Mouse (Mus musculus) embryonic facial prominence, embryonic 12.5 days (tissue): ENCODE measurements at regions not wholly inside any gene's neighbourhood (a gene's known extent, or its start where the extent isn't known, plus 50 kb on each side); places are given as distances from the start of the nearest gene placed in this dataset.
A peak's percentile ranks its signal among the peaks of the same experiment; 100 is the strongest.

Experiments used
- ATAC-seq: fragments of 200-750 bp; cut with Nextera tagmentation; 2 replicates; pipeline ENCODE4 v1.8.0; 2017; ENCODE audit not compliant: insufficient number of reproducible peaks, insufficient read depth, low FRiP score, low TSS enrichment
- H3K27ac ChIP-seq: fragments of 300-500 bp; sonication (generic); 2 replicates; pipeline ENCODE4 v1.5.1; 2016; ENCODE audit warnings: mild to moderate bottlenecking
- H3K27me3 ChIP-seq: fragments of 300-500 bp; sonication (generic); 2 replicates; pipeline ENCODE4 v1.6.1; 2016; ENCODE audit warnings: mild to moderate bottlenecking, moderate library complexity
- H3K36me3 ChIP-seq: fragments of 300-500 bp; sonication (generic); 2 replicates; pipeline ENCODE4 v1.6.1; 2016; ENCODE audit warnings: mild to moderate bottlenecking
- H3K4me1 ChIP-seq: fragments of 300-500 bp; sonication (generic); 2 replicates; pipeline ENCODE4 v1.6.1; 2016
- H3K4me2 ChIP-seq: fragments of 300-500 bp; sonication (generic); replicated peaks from 2 replicates; pipeline ENCODE4 v1.6.1; 2016; ENCODE audit warnings: mild to moderate bottlenecking, moderate library complexity
- H3K4me3 ChIP-seq: fragments of 300-500 bp; sonication (generic); 2 replicates; pipeline ENCODE4 v1.5.1; 2016; ENCODE audit warnings: mild to moderate bottlenecking
- H3K9ac ChIP-seq: fragments of 300-500 bp; sonication (generic); 2 replicates; pipeline ENCODE4 v1.6.1; 2016; ENCODE audit warnings: mild to moderate bottlenecking, moderate library complexity
- H3K9me3 ChIP-seq: fragments of 300-500 bp; sonication (generic); 2 replicates; pipeline ENCODE4 v1.6.1; 2016; ENCODE audit warnings: mild to moderate bottlenecking, moderate library complexity
- WGBS: fragments of 180-500 bp; shearing (Covaris S2); methylation state at CpG from one replicate; pipeline ENCODE4 v1.1.7; 2016; 5-methylcytosine and 5-hydroxymethylcytosine counted together

GRCm38 (mm10) chr11:19373476-19373875, 354.7 kb upstream of the Meis1 start:
- H3K36me3 ChIP-seq, result no peaks in the 10 kb centered on the region
- no peak overlapping the region for H3K27ac ChIP-seq
- H3K9ac ChIP-seq, result no peak overlapping the region
- H3K4me3 ChIP-seq, result no peak overlapping the region
- H3K4me2 ChIP-seq, result no peak overlapping the region
- no peak for ATAC-seq
- no peaks in the 10 kb centered on the region for H3K9me3 ChIP-seq
- WGBS, result 75% methylated on average over 5 of the region's 5 CpGs
- no peaks in the 10 kb centered on the region for H3K27me3 ChIP-seq
- no peaks in the 10 kb centered on the region for H3K4me1 ChIP-seq

- Histone ChIP-seq H3K36me3 (no peaks in the 10 kb centered on the region), H3K27me3 (no peaks in the 10 kb centered on the region), H3K27ac (no peak overlapping the region), H3K4me2 (no peak overlapping the region), H3K9ac (no peak overlapping the region), H3K4me1 (peaks cover 5% of the 10 kb centered on the region; the same call in 1 of the 2 replicates), H3K4me3 (no peak overlapping the region), H3K9me3 (no peaks in the 10 kb centered on the region)
- WGBS, result 49% methylated on average over 2 of the region's 2 CpGs
- ATAC-seq, result no peak
Observed at GRCm38 (mm10) chr11:19380935-19381334, 362.1 kb upstream of the Meis1 start.

GRCm38 (mm10) chr11:19389136-19389535, 370.4 kb upstream of the Meis1 start:
- WGBS, result 82% methylated on average over 6 of the region's 6 CpGs
- Histone ChIP-seq H3K27ac (no peak overlapping the region), H3K4me1 (no peaks in the 10 kb centered on the region)

GRCm38 (mm10) chr11:19392190-19392589, 373.4 kb upstream of the Meis1 start:
- no peak overlapping the region for H3K4me2 ChIP-seq
- 86% methylated on average over 1 of the region's 1 CpGs for WGBS
- no peaks in the 10 kb centered on the region for H3K27me3 ChIP-seq
- H3K36me3 ChIP-seq, result no peaks in the 10 kb centered on the region
- no peaks in the 10 kb centered on the region for H3K4me1 ChIP-seq
- H3K9ac ChIP-seq, result no peak overlapping the region
- no peak overlapping the region for H3K4me3 ChIP-seq
- no peak overlapping the region for H3K27ac ChIP-seq
- H3K9me3 ChIP-seq, result no peaks in the 10 kb centered on the region
- ATAC-seq, result no peak

More at GRCm38 (mm10) chr11:19389136-19389535, 370.4 kb upstream of the Meis1 start:
- H3K4me2 ChIP-seq, result no peak overlapping the region
- no peak overlapping the region for H3K9ac ChIP-seq
- no peaks in the 10 kb centered on the region for H3K36me3 ChIP-seq
- H3K4me3 ChIP-seq, result no peak overlapping the region
- H3K27me3 ChIP-seq, result no peaks in the 10 kb centered on the region
- ATAC-seq, result no peak
- H3K9me3 ChIP-seq, result no peaks in the 10 kb centered on the region

- ATAC-seq, result no peak
- Histone ChIP-seq H3K9me3 (no peaks in the 10 kb centered on the region), H3K27ac (no peak overlapping the region), H3K4me3 (no peak overlapping the region), H3K36me3 (no peaks in the 10 kb centered on the region), H3K4me1 (no peaks in the 10 kb centered on the region), H3K9ac (no peak overlapping the region), H3K4me2 (no peak overlapping the region), H3K27me3 (no peaks in the 10 kb centered on the region)
Observed at GRCm38 (mm10) chr11:19394372-19394771, 375.6 kb upstream of the Meis1 start.

- no peaks in the 10 kb centered on the region for H3K36me3 ChIP-seq
- H3K4me2 ChIP-seq, result no peak overlapping the region
- no peak for ATAC-seq
- H3K4me3 ChIP-seq, result no peak overlapping the region
- H3K9ac ChIP-seq, result no peak overlapping the region
- no peaks in the 10 kb centered on the region for H3K4me1 ChIP-seq
- H3K27ac ChIP-seq, result no peak overlapping the region
- no peaks in the 10 kb centered on the region for H3K9me3 ChIP-seq
- H3K27me3 ChIP-seq, result no peaks in the 10 kb centered on the region
- 80% methylated on average over 7 of the region's 7 CpGs for WGBS
Observed at GRCm38 (mm10) chr11:19400396-19400795, 381.6 kb upstream of the Meis1 start.

- ATAC-seq, result no peak
- WGBS, result 92% methylated on average over 2 of the region's 2 CpGs
- Histone ChIP-seq H3K4me2 (no peak overlapping the region), H3K9ac (no peak overlapping the region), H3K4me1 (peaks cover 17% of the 10 kb centered on the region; the same call in 1 of the 2 replicates), H3K27me3 (no peaks in the 10 kb centered on the region), H3K9me3 (no peaks in the 10 kb centered on the region), H3K27ac (no peak overlapping the region), H3K36me3 (no peaks in the 10 kb centered on the region), H3K4me3 (no peak overlapping the region)
Observed at GRCm38 (mm10) chr11:19420143-19420542, 401.4 kb upstream of the Meis1 start.

GRCm38 (mm10) chr11:19423268-19423667, 404.5 kb upstream of the Meis1 start:
- Histone ChIP-seq H3K27ac (no peak overlapping the region), H3K4me1 (peaks cover 20% of the 10 kb centered on the region; the same call in 1 of the 2 replicates), H3K4me3 (no peak overlapping the region), H3K9me3 (no peaks in the 10 kb centered on the region), H3K9ac (no peak overlapping the region), H3K36me3 (no peaks in the 10 kb centered on the region), H3K27me3 (no peaks in the 10 kb centered on the region), H3K4me2 (no peak overlapping the region)
- no peak for ATAC-seq

- H3K27ac ChIP-seq, result no peak overlapping the region
- H3K27me3 ChIP-seq, result no peaks in the 10 kb centered on the region
- H3K9ac ChIP-seq, result no peak overlapping the region
- 29% methylated on average over 20 of the region's 20 CpGs for WGBS
- H3K36me3 ChIP-seq, result no peaks in the 10 kb centered on the region
- H3K4me1 ChIP-seq, result peaks cover 20% of the 10 kb centered on the region; the same call in 1 of the 2 replicates
- H3K4me3 ChIP-seq, result no peak overlapping the region
- no peak for ATAC-seq
- no peaks in the 10 kb centered on the region for H3K9me3 ChIP-seq
- peak overlapping the region; percentile 25 for H3K4me2 ChIP-seq
Observed at GRCm38 (mm10) chr11:19423841-19424815, 405.3 kb upstream of the Meis1 start.

GRCm38 (mm10) chr11:19427559-19427958, 408.8 kb upstream of the Meis1 start:
- no peak overlapping the region for H3K9ac ChIP-seq
- no peaks in the 10 kb centered on the region for H3K27me3 ChIP-seq
- H3K4me3 ChIP-seq, result no peak overlapping the region
- no peaks in the 10 kb centered on the region for H3K9me3 ChIP-seq
- no peak overlapping the region for H3K27ac ChIP-seq
- H3K4me1 ChIP-seq, result peaks cover 23% of the 10 kb centered on the region; the same call in 1 of the 2 replicates
- H3K4me2 ChIP-seq, result no peak overlapping the region
- no peaks in the 10 kb centered on the region for H3K36me3 ChIP-seq
- no peak for ATAC-seq
- 86% methylated on average over 1 of the region's 1 CpGs for WGBS

- Histone ChIP-seq H3K9me3 (no peaks in the 10 kb centered on the region), H3K27me3 (no peaks in the 10 kb centered on the region), H3K4me2 (no peak overlapping the region), H3K4me1 (peaks cover 27% of the 10 kb centered on the region), H3K36me3 (no peaks in the 10 kb centered on the region), H3K9ac (no peak overlapping the region), H3K27ac (peak overlapping the region; percentile 73), H3K4me3 (no peak overlapping the region)
- WGBS, result 33% methylated on average over 13 of the region's 13 CpGs
- ATAC-seq, result peak; percentile 75
Observed at GRCm38 (mm10) chr11:19433680-19434619, 415.2 kb upstream of the Meis1 start.
